Mouse (Mus musculus) ES-Bruce4 (cell line): ENCODE results near the gene Dcdc2a. TPM values are rescaled to one million over a fixed set of nuclear protein-coding genes. Genes with fewer than 3 reads are reported as not detected.

Experiments
- H3K27ac ChIP-seq: 2 replicates; pipeline ENCODE4 v1.5.1; 2012; ENCODE audit warnings: low read length, inconsistent platforms; ENCODE audit not compliant: insufficient read depth
- H3K27me3 ChIP-seq: 2 replicates; pipeline ENCODE4 v1.6.1; 2012; ENCODE audit warnings: mild to moderate bottlenecking, low read length, inconsistent platforms; ENCODE audit not compliant: control insufficient read depth, poor library complexity, insufficient read depth, severe bottlenecking
- H3K36me3 ChIP-seq: 2 replicates; pipeline ENCODE4 v1.6.1; 2012; ENCODE audit warnings: inconsistent platforms, mild to moderate bottlenecking, low read length, moderate library complexity; ENCODE audit not compliant: control insufficient read depth, poor library complexity, insufficient read depth, severe bottlenecking
- H3K4me1 ChIP-seq: one replicate; pipeline ENCODE4 v1.8.1; 2011; ENCODE audit warnings: low read length; ENCODE audit not compliant: control insufficient read depth, insufficient read depth
- H3K4me3 ChIP-seq: 2 replicates; pipeline ENCODE4 v1.5.1; 2011; ENCODE audit warnings: low read depth, mild to moderate bottlenecking, low read length
- H3K9ac ChIP-seq: 2 replicates; pipeline ENCODE4 v1.6.1; 2012; ENCODE audit warnings: low read depth, mild to moderate bottlenecking, inconsistent platforms; ENCODE audit not compliant: poor library complexity, severe bottlenecking
- H3K9me3 ChIP-seq: replicated peaks from 2 replicates; pipeline ENCODE4 v1.6.1; 2012; ENCODE audit warnings: mild to moderate bottlenecking, low read length, inconsistent platforms; ENCODE audit not compliant: control insufficient read depth, poor library complexity, insufficient read depth, severe bottlenecking
- CTCF ChIP-seq: IDR thresholded peaks from one replicate; pipeline ENCODE4 v1.8.1; 2011; ENCODE audit warnings: low read depth, low read length
- EP300 ChIP-seq: IDR thresholded peaks from 2 replicates; pipeline ENCODE4 v1.6.1; 2011; ENCODE audit warnings: low read depth, low read length; ENCODE audit not compliant: insufficient read depth
- POLR2A ChIP-seq: IDR thresholded peaks from one replicate; pipeline ENCODE4 v1.8.1; 2011; ENCODE audit warnings: low read length; ENCODE audit not compliant: insufficient read depth
- polyA plus RNA-seq: library from polyadenylated mRNA; stranded (reverse); fragments of >200 nt; gene quantifications from 2 replicates; pipeline ENCODE4 v1.2.4, GENCODE M21; 2011; ENCODE audit warnings: low read depth; ENCODE audit not compliant: missing spikeins, insufficient read depth, insufficient read length

Dcdc2a gene
- 2.5 and 3.5 TPM in 2 replicates for polyA plus RNA-seq

DNA sequence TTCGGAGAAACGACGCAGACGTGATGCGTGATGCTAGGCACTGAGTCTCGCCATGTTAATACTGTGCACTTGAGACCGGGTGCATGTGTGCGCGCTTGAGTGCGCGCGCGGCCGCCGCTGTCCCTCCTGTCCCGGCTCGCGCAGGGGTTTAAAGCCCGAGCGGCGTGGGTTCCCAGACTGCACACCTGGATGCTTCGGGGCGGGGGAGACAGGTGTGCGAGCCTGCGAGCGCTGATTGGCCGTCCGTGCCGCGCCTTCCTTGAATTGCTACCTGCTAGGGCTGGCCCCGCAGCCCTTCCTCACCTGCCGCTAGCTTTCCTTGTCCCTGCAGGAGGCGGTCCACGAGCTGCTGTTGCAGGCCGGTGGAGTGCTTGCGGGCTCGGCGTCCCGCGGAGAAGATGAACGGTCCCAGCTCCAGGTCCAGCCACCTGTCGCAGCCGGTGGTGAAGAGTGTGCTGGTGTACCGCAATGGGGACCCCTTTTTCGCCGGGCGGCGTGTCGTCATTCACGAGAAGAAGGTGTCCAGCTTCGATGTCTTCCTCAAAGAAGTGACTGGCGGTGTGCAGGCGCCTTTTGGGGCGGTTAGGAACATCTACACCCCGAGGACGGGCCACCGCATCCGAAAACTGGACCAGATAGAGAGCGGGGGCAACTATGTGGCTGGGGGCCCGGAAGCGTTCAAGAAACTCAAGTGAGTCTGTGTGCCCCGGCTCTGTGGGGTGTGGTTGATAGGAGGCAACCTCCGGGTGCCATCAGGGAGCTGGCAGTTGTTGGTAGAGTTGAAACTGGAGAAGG is at the start of gene Dcdc2a:
Dcdc2a (plus strand) TSS at position 132 of the 795 bp plus-strand sequence.
- peak within 1 kb of the TSS; percentile 38 for H3K4me3 ChIP-seq
- H3K36me3 ChIP-seq, result no peaks in the 10 kb centered on the region
- no peak within 1 kb of the TSS for H3K9ac ChIP-seq
- peaks cover 12% of the 10 kb centered on the region for H3K9me3 ChIP-seq
- TF ChIP-seq EP300, result no peak
- TF ChIP-seq CTCF, result no peak
- TF ChIP-seq POLR2A, result no peak
- no peak within 1 kb of the TSS for H3K27ac ChIP-seq
- no peaks in the 10 kb centered on the region for H3K4me1 ChIP-seq
- peaks cover 3% of the 10 kb centered on the region; the same call in 1 of the 2 replicates for H3K27me3 ChIP-seq

DNA sequence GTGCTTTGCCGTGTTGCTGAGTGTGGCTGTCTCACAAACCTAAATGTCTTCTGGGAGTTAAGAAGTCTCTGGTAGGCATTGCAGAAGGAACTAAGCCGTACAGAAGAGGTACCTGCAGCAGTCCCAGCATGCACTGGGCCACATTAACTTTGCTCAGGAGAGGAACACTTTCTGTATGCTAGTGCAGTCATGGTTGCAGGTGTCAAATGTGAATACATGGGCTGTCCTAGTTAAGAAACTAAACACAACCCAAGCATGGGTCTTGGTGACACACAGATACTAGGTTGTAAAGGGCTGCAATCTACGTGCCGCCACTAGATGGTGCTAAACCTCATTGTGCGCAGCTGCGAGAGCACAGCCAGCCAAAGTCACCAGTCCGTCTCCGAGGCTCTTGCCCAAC is 48.7 kb upstream of the Dcdc2a start:
- Histone ChIP-seq H3K9me3 (peaks cover 5% of the 10 kb centered on the region), H3K4me3 (no peak overlapping the region), H3K27me3 (no peaks in the 10 kb centered on the region), H3K9ac (no peak overlapping the region), H3K27ac (no peak overlapping the region), H3K36me3 (no peaks in the 10 kb centered on the region; the same call in 1 of the 2 replicates), H3K4me1 (no peaks in the 10 kb centered on the region)
- TF ChIP-seq EP300 (no peak), POLR2A (no peak), CTCF (no peak)

DNA sequence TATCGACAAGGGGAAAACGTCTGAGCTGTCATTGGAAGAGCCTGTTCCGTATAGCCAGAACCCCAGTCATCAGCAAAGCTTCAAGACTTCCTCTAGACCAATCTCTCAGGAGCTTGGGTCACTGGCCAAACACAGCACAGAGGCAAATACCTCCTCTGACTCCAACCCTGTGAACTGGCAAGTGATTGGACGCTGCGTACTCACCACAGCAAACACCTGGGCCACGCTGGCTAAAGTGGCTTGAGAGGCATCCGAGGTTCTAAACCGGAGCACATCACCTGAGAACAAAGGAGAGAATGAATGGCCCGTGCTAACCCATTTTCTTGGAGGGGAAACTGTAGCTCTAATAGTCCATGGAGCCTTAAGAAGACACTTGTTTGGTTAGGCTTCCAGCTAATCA is 37.5 kb upstream of the Dcdc2a start:
- Histone ChIP-seq H3K27me3 (0 out of 2 replicates have a peak, but pooled peaks cover 2% of the 10 kb centered on the region), H3K9me3 (no peaks in the 10 kb centered on the region), H3K4me1 (no peaks in the 10 kb centered on the region), H3K9ac (no peak overlapping the region), H3K36me3 (no peaks in the 10 kb centered on the region), H3K27ac (no peak overlapping the region), H3K4me3 (no peak overlapping the region)
- TF ChIP-seq POLR2A (no peak), EP300 (no peak), CTCF (no peak)

- Histone ChIP-seq H3K4me1 (no peaks in the 10 kb centered on the region), H3K36me3 (no peaks in the 10 kb centered on the region), H3K27me3 (0 out of 2 replicates have a peak, but pooled peaks cover 2% of the 10 kb centered on the region), H3K4me3 (peak within 1 kb of the TSS; percentile 91), H3K27ac (no peak within 1 kb of the TSS), H3K9ac (peak within 1 kb of the TSS; percentile 90), H3K9me3 (no peaks in the 10 kb centered on the region)
- peak; percentile 38; the same call in 1 of the 2 replicates for TF ChIP-seq EP300
- no peak for TF ChIP-seq CTCF
These were observed 35.8 kb upstream of the Dcdc2a start, which contains the start of gene Mrs2 for GRCm38 (mm10) chr13:25019793-25020539. TSS of gene Mrs2 (minus strand) at chr13:25020379.

DNA sequence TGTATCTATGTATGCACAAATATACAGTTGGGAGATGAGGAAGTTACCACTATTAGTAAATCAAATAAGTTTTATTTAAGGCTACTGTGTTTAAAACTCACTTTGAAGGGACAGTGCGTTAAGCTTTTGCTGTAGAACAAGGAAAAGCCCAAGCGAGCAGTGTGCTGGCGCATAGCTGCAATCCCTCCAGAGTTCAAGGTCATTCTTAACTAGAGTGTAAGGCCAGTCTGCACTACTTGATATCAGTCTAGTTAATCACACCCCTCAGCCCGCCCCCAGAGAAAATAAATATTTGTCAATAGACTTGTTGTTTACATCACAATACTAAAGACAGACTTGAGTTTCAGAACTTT is 35.3 kb upstream of the Dcdc2a start:
- Histone ChIP-seq H3K4me3 (peak overlapping the region; percentile 91), H3K27me3 (0 out of 2 replicates have a peak, but pooled peaks cover 2% of the 10 kb centered on the region), H3K9ac (no peak overlapping the region), H3K27ac (no peak overlapping the region), H3K9me3 (no peaks in the 10 kb centered on the region), H3K4me1 (no peaks in the 10 kb centered on the region), H3K36me3 (no peaks in the 10 kb centered on the region)
- TF ChIP-seq EP300 (no peak), POLR2A (no peak), CTCF (no peak)

GRCm38 (mm10) chr13:25022386-25022785 is 33.4 kb upstream of the Dcdc2a start:
- Histone ChIP-seq H3K4me1 (no peaks in the 10 kb centered on the region), H3K27ac (no peak overlapping the region), H3K27me3 (0 out of 2 replicates have a peak, but pooled peaks cover 2% of the 10 kb centered on the region), H3K36me3 (no peaks in the 10 kb centered on the region), H3K9ac (no peak overlapping the region), H3K4me3 (no peak overlapping the region), H3K9me3 (no peaks in the 10 kb centered on the region)
- TF ChIP-seq CTCF, result no peak
- no peak for TF ChIP-seq EP300
- no peak for TF ChIP-seq POLR2A
